Mouse (Mus musculus): ENCODE data around the gene Aaed1. TPM values are rescaled to one million over a fixed set of nuclear protein-coding genes. Genes with fewer than 3 reads are reported as not detected.

Aaed1 gene
- polyA plus RNA-seq, 1 experiment, result 15.6 TPM

DNA sequence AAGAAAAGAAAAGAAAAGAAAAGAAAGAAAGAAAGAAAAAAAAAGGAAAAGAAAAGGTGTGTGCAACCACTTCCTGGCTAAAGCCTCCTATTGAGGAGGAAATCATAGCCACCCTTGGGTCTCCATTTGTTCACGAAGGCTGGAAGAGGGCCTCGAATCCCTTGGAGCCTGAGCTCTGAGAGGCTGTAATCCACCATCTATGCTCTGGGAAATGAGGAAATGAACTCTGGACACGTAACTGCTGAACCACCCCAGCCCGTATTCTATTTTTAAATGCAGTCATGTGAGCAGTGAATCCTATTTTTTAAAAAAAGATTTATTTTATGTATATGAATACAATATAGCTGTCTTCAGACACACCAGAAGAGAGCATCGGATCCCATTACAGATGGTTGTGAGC is 31.6 kb downstream of the Aaed1 start:
- Histone ChIP-seq H3K27me3 (ENCODE audit: control insufficient read depth, insufficient read depth, low read length) (no peaks in the 10 kb centered on the region), H3K27ac (ENCODE audit: control insufficient read depth, insufficient read depth, low read depth, low read length) (no peak overlapping the region), H3K36me3 (ENCODE audit: control insufficient read depth, insufficient read depth, low read length) (no peaks in the 10 kb centered on the region), H3K4me3 (ENCODE audit: control insufficient read depth, low read depth, low read length) (no peak overlapping the region), H3K4me1 (ENCODE audit: control insufficient read depth, insufficient read depth, low read length) (no peaks in the 10 kb centered on the region)
- TF ChIP-seq POLR2A (IDR thresholded peaks at IDR 0.05; ENCODE audit: control insufficient read depth, low read depth, low read length) (no peak), CTCF (IDR thresholded peaks at IDR 0.05; ENCODE audit: control insufficient read depth, insufficient read depth, insufficient replicate concordance, low read depth, low read length) (no peak)

DNA sequence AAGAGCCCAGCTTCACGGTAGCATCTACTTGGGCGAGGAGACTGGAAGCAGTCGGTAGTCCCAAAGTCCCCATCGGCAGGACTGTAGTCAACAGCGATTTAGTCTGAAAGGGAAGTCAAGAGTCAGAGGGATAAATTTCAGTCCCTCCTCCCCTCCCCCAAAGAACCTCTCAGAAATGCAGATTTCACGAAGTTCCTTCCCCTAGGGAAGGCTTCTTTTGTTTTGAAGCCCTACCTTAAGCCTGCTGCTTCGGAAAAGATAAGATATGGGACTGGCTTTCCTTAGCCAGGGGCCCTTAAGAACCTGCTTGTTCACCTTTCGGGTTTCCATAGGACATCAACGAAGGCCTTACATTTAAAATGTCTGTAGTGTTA is 36.8 kb downstream of the Aaed1 start:
- no peaks in the 10 kb centered on the region for H3K27me3 ChIP-seq (ENCODE audit: control insufficient read depth, insufficient read depth, low read length)
- peak overlapping the region; percentile 73; the same call in 1 of the 2 replicates for H3K27ac ChIP-seq (ENCODE audit: control insufficient read depth, insufficient read depth, low read depth, low read length)
- H3K4me1 ChIP-seq (ENCODE audit: control insufficient read depth, insufficient read depth, low read length), result peaks cover 8% of the 10 kb centered on the region
- TF ChIP-seq CTCF (IDR thresholded peaks at IDR 0.05; ENCODE audit: control insufficient read depth, insufficient read depth, insufficient replicate concordance, low read depth, low read length) (no peak), POLR2A (IDR thresholded peaks at IDR 0.05; ENCODE audit: control insufficient read depth, low read depth, low read length) (no peak)
- peak overlapping the region; percentile 93 for H3K4me3 ChIP-seq (ENCODE audit: control insufficient read depth, low read depth, low read length)
- H3K36me3 ChIP-seq (ENCODE audit: control insufficient read depth, insufficient read depth, low read length), result no peaks in the 10 kb centered on the region

DNA sequence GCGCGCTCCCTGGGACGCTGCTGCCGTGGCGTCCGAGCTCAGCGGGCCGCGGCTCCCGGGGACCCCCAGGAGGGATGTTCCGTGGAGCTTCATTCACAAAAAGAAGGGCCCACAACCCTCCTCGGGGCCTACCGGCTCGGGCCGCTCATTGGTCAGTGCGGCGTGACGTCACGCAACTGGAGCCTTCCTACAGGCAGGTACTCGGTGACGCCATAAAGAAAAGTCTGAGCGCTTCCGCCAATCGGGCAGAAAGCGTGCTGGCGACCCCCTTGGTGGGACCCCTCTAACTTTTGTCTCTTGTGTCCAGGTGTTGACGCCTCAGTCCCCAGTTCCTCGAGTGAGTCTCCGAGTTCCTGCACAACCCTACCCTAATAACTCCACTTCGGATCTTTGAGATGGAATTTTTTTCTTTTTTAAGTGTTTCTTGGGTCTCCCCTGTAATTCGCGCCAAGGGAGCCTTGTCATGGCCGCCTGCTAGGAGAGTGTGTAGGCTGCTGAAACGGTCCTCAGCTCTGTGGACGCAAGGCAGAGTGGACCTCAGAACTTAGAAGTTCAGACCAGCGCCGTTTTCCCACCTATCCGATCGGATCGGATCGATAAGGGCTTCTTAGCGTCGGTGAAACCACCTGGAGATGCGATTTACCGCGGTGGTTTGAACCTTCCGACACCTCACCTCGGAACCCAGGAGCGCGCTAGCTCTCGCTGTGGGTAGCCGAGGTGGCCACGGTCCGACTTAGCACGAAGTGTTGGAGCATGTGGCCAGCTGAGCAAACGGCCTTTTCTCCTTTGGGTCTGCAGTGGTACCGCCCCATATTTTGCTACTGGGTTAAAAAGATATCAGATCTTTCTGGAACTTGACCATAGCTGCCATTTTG is 37.4 kb downstream of the Aaed1 start, which contains the start of gene Cdc14b:
Gene Cdc14b (minus strand): TSS at position 412 of the 875 bp plus-strand sequence.
- Histone ChIP-seq H3K36me3 (ENCODE audit: control insufficient read depth, insufficient read depth, low read length) (no peaks in the 10 kb centered on the region), H3K27me3 (ENCODE audit: control insufficient read depth, insufficient read depth, low read length) (no peaks in the 10 kb centered on the region), H3K4me3 (ENCODE audit: control insufficient read depth, low read depth, low read length) (peak within 1 kb of the TSS; percentile 93), H3K4me1 (ENCODE audit: control insufficient read depth, insufficient read depth, low read length) (peaks cover 8% of the 10 kb centered on the region), H3K27ac (ENCODE audit: control insufficient read depth, insufficient read depth, low read depth, low read length) (peak within 1 kb of the TSS; percentile 73)
- TF ChIP-seq CTCF (IDR thresholded peaks at IDR 0.05; ENCODE audit: control insufficient read depth, insufficient read depth, insufficient replicate concordance, low read depth, low read length), result no peak
- peak; percentile 89 for TF ChIP-seq POLR2A (IDR thresholded peaks at IDR 0.05; ENCODE audit: control insufficient read depth, low read depth, low read length)

DNA sequence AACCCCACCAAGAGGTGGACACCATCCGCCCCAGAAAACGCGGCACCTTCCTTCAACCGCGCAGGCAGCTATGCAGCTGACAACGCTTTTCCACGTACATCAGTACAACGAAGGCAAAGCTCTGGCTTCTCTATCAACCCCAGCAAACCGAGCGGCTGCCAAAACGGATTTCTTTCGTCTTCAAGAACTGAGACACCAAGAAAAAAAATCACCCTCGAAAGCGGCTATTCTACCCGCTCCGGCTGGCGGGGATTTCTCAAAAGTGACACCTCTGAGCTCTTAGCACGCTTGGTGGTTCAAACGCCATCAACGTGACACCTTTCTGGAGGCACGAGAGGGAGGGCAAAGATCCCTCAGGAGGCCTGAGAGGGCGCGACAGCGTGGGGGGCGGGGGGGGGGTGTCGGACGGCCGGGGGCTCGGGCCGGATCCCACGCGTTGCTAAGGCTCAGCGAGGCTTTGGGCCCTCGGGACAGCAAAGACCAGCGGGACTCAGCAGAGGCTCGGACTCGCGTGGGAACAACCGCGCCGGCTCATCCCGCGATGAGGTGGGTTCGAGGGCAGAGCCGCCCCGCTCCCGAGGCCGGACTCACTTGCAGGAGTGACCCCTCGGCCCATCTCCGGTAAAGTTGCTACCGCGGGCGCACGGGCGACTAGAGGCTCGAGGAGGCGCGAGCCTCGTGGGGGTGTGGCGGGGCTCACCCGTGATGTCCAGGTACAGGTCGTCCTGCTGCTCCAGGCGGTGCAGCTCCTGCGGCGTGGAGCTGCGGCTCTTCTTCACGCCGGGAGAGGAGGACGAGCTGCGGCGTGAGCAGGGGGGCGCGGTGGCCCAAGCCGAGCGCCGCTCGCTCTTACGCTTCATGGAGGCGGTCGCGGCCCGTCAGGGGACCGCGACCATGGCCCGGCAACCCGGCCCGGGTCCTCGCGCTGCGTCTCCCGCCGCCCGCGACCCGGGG is 38.3 kb downstream of the Aaed1 start:
- Histone ChIP-seq H3K27me3 (ENCODE audit: control insufficient read depth, insufficient read depth, low read length) (no peaks in the 10 kb centered on the region), H3K4me3 (ENCODE audit: control insufficient read depth, low read depth, low read length) (peak overlapping the region; percentile 93), H3K36me3 (ENCODE audit: control insufficient read depth, insufficient read depth, low read length) (no peaks in the 10 kb centered on the region), H3K4me1 (ENCODE audit: control insufficient read depth, insufficient read depth, low read length) (peaks cover 8% of the 10 kb centered on the region), H3K27ac (ENCODE audit: control insufficient read depth, insufficient read depth, low read depth, low read length) (peak overlapping the region; percentile 51; the same call in 1 of the 2 replicates)
- TF ChIP-seq CTCF (IDR thresholded peaks at IDR 0.05; ENCODE audit: control insufficient read depth, insufficient read depth, insufficient replicate concordance, low read depth, low read length) (no peak), POLR2A (IDR thresholded peaks at IDR 0.05; ENCODE audit: control insufficient read depth, low read depth, low read length) (no peak)

DNA sequence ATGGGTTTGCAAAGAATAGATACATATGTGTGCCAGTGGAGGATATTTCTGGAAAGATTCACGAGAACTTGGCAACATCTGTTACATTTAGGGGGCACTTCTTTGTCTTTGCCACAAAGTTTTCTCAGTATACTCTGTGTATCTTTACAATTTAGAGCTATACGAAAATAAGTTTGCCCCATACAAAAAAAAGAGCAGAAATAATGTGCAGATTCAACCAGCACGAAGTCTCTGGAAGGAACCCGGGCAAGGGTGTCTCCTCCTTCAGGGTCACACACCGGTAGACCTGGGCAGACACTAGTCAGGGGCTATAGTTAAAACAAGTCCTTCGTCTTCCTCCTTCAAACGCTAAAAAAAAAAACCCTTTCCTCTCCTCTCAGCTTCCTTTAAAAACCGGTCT is 39.2 kb downstream of the Aaed1 start:
- Histone ChIP-seq H3K36me3 (ENCODE audit: control insufficient read depth, insufficient read depth, low read length) (no peaks in the 10 kb centered on the region), H3K27me3 (ENCODE audit: control insufficient read depth, insufficient read depth, low read length) (no peaks in the 10 kb centered on the region), H3K27ac (ENCODE audit: control insufficient read depth, insufficient read depth, low read depth, low read length) (no peak overlapping the region), H3K4me3 (ENCODE audit: control insufficient read depth, low read depth, low read length) (peak overlapping the region; percentile 93), H3K4me1 (ENCODE audit: control insufficient read depth, insufficient read depth, low read length) (peaks cover 8% of the 10 kb centered on the region)
- TF ChIP-seq CTCF (IDR thresholded peaks at IDR 0.05; ENCODE audit: control insufficient read depth, insufficient read depth, insufficient replicate concordance, low read depth, low read length), result no peak
- TF ChIP-seq POLR2A (IDR thresholded peaks at IDR 0.05; ENCODE audit: control insufficient read depth, low read depth, low read length), result no peak

DNA sequence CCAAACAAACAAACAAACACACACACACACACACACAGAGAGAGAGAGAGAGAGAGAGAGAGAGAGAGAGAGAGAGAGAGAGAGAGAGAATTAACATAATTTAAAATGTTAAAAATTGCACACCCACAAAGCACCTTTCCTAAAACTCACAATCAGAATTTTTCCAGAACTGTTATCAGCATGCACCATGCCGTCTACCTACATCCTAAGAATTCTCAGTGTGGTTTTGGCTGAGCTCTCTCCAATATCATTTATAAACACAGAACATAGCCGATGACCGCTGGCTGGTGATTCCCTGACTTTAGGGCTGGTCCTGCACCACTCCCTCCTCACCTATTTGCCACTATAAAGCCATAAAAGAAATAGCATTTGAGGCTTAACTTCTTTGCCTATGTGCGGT is 44.1 kb downstream of the Aaed1 start:
- Histone ChIP-seq H3K4me3 (ENCODE audit: control insufficient read depth, low read depth, low read length) (no peak overlapping the region), H3K27me3 (ENCODE audit: control insufficient read depth, insufficient read depth, low read length) (no peaks in the 10 kb centered on the region), H3K27ac (ENCODE audit: control insufficient read depth, insufficient read depth, low read depth, low read length) (no peak overlapping the region), H3K4me1 (ENCODE audit: control insufficient read depth, insufficient read depth, low read length) (peaks cover under 1% of the 10 kb centered on the region; the same call in 1 of the 2 replicates), H3K36me3 (ENCODE audit: control insufficient read depth, insufficient read depth, low read length) (no peaks in the 10 kb centered on the region)
- TF ChIP-seq CTCF (IDR thresholded peaks at IDR 0.05; ENCODE audit: control insufficient read depth, insufficient read depth, insufficient replicate concordance, low read depth, low read length) (no peak), POLR2A (IDR thresholded peaks at IDR 0.05; ENCODE audit: control insufficient read depth, low read depth, low read length) (no peak)

DNA sequence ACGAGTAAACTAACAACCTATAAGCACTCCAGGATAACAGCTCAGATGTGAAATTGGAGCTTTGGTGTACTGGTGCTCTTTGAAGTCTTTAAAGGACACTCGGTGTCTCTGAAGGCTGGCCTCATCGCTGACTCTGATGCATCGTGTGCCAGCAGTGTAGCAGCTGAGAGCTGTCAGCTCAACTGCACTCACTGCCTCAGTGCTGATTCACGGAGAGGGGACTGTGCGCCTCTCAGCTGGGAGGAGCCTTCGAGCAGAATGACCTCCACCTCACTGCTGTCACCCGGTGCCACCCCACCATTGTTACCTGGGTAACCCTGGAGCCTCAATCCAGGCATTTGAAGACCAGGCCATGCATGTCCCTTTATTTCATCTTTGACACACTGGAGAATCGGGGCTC is 45.4 kb downstream of the Aaed1 start:
- Histone ChIP-seq H3K27me3 (ENCODE audit: control insufficient read depth, insufficient read depth, low read length) (no peaks in the 10 kb centered on the region), H3K36me3 (ENCODE audit: control insufficient read depth, insufficient read depth, low read length) (no peaks in the 10 kb centered on the region), H3K4me3 (ENCODE audit: control insufficient read depth, low read depth, low read length) (no peak overlapping the region), H3K4me1 (ENCODE audit: control insufficient read depth, insufficient read depth, low read length) (no peaks in the 10 kb centered on the region; the same call in 1 of the 2 replicates), H3K27ac (ENCODE audit: control insufficient read depth, insufficient read depth, low read depth, low read length) (no peak overlapping the region)
- no peak for TF ChIP-seq POLR2A (IDR thresholded peaks at IDR 0.05; ENCODE audit: control insufficient read depth, low read depth, low read length)
- TF ChIP-seq CTCF (IDR thresholded peaks at IDR 0.05; ENCODE audit: control insufficient read depth, insufficient read depth, insufficient replicate concordance, low read depth, low read length), result no peak

All from testis, adult 2 months (tissue).